Mouse (Mus musculus) hindbrain, embryonic 11.5 days (tissue): ENCODE data around the gene Ccdc183. TPM values are rescaled to one million over a fixed set of nuclear protein-coding genes. Genes with fewer than 3 reads are reported as not detected.
A peak's percentile ranks its signal among the peaks of the same experiment; 100 is the strongest.

Experiments used
- ATAC-seq: fragments of 200-750 bp; cut with Nextera tagmentation; 2 replicates; pipeline ENCODE4 v1.8.0; 2017; ENCODE audit warnings: mild to moderate bottlenecking, moderate TSS enrichment, moderate library complexity; ENCODE audit not compliant: low FRiP score
- DNase-seq: peaks from one replicate; pipeline ENCODE4 v3.0.0-alpha.2; 2015; ENCODE audit warnings: low spot score
- H3K27ac ChIP-seq: fragments of 300-500 bp; sonication (generic); 2 replicates; pipeline ENCODE4 v1.5.1; 2014; ENCODE audit warnings: mild to moderate bottlenecking, low read depth, low read length
- H3K27me3 ChIP-seq: fragments of 300-500 bp; sonication (generic); 2 replicates; pipeline ENCODE4 v1.6.1; 2014; ENCODE audit warnings: mild to moderate bottlenecking, low read length, moderate library complexity, mixed read lengths; ENCODE audit not compliant: control insufficient read depth, insufficient read depth
- H3K36me3 ChIP-seq: fragments of 300-500 bp; sonication (generic); 2 replicates; pipeline ENCODE4 v1.6.1; 2014; ENCODE audit warnings: mild to moderate bottlenecking, low read length, moderate library complexity, mixed read lengths; ENCODE audit not compliant: control insufficient read depth, insufficient read depth
- H3K4me1 ChIP-seq: fragments of 300-500 bp; sonication (generic); replicated peaks from 2 replicates; pipeline ENCODE4 v1.6.1; 2014; ENCODE audit warnings: low read length, mixed read lengths; ENCODE audit not compliant: control insufficient read depth, insufficient read depth
- H3K4me2 ChIP-seq: fragments of 300-500 bp; sonication (generic); replicated peaks from 2 replicates; pipeline ENCODE4 v1.6.1; 2014; ENCODE audit warnings: mild to moderate bottlenecking, low read depth, low read length
- H3K4me3 ChIP-seq: fragments of 300-500 bp; sonication (generic); 2 replicates; pipeline ENCODE4 v1.5.1; 2014; ENCODE audit warnings: low read depth, low read length
- H3K9ac ChIP-seq: fragments of 300-500 bp; sonication (generic); 2 replicates; pipeline ENCODE4 v1.6.1; 2014; ENCODE audit warnings: low read depth, low read length
- H3K9me3 ChIP-seq: fragments of 300-500 bp; sonication (generic); 2 replicates; pipeline ENCODE4 v1.6.1; 2016; ENCODE audit warnings: low read length; ENCODE audit not compliant: control insufficient read depth
- WGBS: fragments of 180-500 bp; shearing (Covaris S2); extraction: QIAGEN DNeasy Blood & Tissue Kit; methylation state at CpG from one replicate; pipeline ENCODE4 v1.1.7; 2014; 5-methylcytosine and 5-hydroxymethylcytosine counted together
- polyA plus RNA-seq: library from polyadenylated mRNA; unstranded; fragments of >200 nt; fragmentation: Nextera tagmentation; extraction: Ambion mirVana; gene quantifications from 2 replicates; pipeline ENCODE4 v1.2.1, GENCODE M21; 2014

Ccdc183 gene
- polyA plus RNA-seq, 1 experiment from 2014 or later, result 0.22 TPM

DNA sequence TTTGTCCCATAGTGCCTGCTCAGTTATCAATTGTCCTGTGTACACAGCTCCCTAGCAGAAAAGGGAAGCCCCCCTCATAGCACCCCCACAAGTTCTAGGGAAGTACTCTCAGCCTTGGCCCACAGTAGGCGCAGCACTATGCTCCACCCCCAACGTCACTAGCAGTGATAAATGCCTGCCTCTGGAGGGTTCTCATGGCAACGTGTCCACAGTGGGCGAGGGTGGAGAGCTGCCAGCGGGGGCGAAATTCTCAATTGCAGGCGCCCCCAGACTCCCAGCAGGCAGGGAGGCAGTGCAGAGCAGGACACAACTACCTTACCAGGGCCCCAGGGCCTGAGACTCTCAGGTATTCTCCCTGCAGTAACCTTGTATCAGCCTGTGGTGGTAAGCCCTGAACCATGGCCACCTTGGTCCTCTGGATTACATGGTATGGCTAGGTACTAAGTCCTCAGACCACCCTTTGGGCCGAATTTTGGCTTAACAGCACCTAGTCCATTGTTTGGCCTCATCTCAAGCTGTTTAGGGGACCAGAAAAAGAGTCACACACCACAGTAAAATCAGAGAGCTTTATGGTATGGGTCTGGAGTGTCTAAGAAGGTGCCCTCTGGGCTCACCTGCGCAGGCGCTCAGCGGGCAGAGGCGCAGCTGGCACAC lies 34.9 kb downstream of the Ccdc183 start:
- no peaks in the 10 kb centered on the region for H3K9me3 ChIP-seq
- ATAC-seq (no peak), DNase-seq (no peak)
- no peak overlapping the region for H3K9ac ChIP-seq
- H3K27ac ChIP-seq, result no peak overlapping the region
- no peak overlapping the region for H3K4me2 ChIP-seq
- no peak overlapping the region for H3K4me3 ChIP-seq
- H3K36me3 ChIP-seq, result no peaks in the 10 kb centered on the region
- H3K4me1 ChIP-seq, result peaks cover 10% of the 10 kb centered on the region
- WGBS, result 59% methylated on average over 12 of the region's 12 CpGs
- H3K27me3 ChIP-seq, result peaks cover 36% of the 10 kb centered on the region

DNA sequence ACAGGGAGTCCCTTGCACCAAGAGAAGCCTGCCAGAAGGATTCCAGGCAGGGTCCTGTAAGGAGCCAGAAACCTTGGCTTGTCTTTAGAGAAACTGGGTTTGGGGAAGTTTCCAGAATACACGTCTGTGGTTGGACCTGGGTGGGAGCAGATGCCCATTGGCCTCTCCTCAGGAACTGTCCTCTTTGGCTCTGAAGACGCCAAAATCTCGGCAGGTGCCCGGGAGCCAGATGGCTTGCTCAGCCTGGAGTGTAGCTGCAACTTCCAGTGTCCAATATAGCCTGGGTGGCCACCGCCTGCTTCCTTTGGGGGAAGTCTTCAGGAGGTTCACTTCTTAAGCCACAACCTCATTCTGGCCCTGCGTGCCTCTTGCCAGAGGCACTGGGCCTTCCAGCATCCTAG lies 35.6 kb downstream of the Ccdc183 start:
- Histone ChIP-seq H3K4me2 (no peak overlapping the region), H3K9ac (no peak overlapping the region), H3K9me3 (no peaks in the 10 kb centered on the region), H3K4me1 (peaks cover 15% of the 10 kb centered on the region), H3K36me3 (no peaks in the 10 kb centered on the region), H3K27me3 (peaks cover 43% of the 10 kb centered on the region), H3K27ac (no peak overlapping the region), H3K4me3 (no peak overlapping the region; the same call in 1 of the 2 replicates)
- 44% methylated on average over 6 of the region's 6 CpGs for WGBS
- peak; percentile 12 for DNase-seq
- ATAC-seq, result peak; percentile 9; the same call in 1 of the 2 replicates

DNA sequence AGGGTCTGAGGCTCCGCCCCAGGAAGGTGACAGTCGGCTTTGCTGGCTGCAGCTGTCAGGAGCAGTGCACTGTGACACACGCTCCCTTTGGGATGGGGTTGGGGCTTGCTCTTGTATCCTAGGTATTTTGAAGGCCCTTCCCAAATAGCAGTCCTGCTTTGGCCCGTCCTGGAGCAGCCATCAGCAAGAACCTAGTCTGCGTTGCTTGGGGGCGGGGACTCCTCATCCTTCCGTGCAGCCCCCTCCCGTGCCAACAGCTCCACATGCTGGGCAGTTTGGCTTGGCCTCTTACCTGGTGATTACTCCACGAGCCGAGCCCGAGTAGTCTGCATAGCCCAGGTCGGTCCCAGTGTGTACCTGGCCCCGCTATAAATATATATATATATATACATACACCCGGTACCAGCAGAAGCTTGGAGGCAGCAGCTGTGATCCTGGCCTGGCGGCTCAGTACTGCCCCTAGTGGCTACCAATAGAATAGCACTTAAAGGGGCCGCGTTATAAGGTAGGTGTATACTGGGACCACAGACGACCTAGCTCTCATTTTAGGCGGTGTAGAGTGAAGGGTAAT lies 36.1 kb downstream of the Ccdc183 start, which contains the start of gene Ajm1:
Gene Ajm1, minus strand, starts transcription at position 464 of the 571 bp plus-strand sequence.
- peak; percentile 83 for DNase-seq
- H3K9ac ChIP-seq, result 0 out of 2 replicates have a peak within 1 kb of the TSS, but pooled peaks have one; percentile 3
- no peaks in the 10 kb centered on the region for H3K9me3 ChIP-seq
- no peaks in the 10 kb centered on the region for H3K36me3 ChIP-seq
- 7% methylated on average over 19 of the region's 19 CpGs for WGBS
- ATAC-seq, result peak; percentile 58
- H3K27ac ChIP-seq, result no peak within 1 kb of the TSS
- peaks cover 15% of the 10 kb centered on the region for H3K4me1 ChIP-seq
- peak within 1 kb of the TSS; percentile 19 for H3K4me3 ChIP-seq
- peak within 1 kb of the TSS; percentile 33 for H3K4me2 ChIP-seq
- peaks cover 48% of the 10 kb centered on the region for H3K27me3 ChIP-seq

DNA sequence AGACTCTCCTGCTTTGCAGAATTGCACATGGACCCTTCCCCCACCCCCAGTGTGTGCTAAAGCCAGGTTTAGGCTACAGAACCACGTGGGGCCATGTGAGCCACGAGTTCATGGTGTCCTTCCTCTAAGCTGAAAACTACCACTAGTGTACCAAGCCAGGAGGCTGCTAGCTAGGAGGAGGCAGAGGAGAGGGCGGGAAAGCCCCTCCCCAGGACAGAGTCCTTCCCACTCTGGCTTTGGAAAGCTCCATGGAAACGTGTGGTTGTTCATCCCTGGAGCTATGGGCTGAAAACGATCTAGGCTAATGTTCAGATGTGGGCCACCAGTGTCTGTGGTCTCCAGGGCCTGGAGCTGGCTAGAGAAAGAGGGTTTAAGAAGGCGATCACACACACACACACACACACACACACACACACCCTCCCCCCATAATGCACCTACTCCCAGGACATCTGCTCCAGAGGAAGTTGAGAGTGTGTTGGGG lies 36.8 kb downstream of the Ccdc183 start:
- Histone ChIP-seq H3K9me3 (no peaks in the 10 kb centered on the region), H3K4me3 (no peak overlapping the region), H3K27me3 (peaks cover 55% of the 10 kb centered on the region), H3K27ac (no peak overlapping the region), H3K4me2 (no peak overlapping the region), H3K9ac (no peak overlapping the region), H3K36me3 (no peaks in the 10 kb centered on the region), H3K4me1 (peaks cover 16% of the 10 kb centered on the region)
- peak; percentile 10 for DNase-seq
- 48% methylated on average over 6 of the region's 6 CpGs for WGBS
- ATAC-seq, result no peak

DNA sequence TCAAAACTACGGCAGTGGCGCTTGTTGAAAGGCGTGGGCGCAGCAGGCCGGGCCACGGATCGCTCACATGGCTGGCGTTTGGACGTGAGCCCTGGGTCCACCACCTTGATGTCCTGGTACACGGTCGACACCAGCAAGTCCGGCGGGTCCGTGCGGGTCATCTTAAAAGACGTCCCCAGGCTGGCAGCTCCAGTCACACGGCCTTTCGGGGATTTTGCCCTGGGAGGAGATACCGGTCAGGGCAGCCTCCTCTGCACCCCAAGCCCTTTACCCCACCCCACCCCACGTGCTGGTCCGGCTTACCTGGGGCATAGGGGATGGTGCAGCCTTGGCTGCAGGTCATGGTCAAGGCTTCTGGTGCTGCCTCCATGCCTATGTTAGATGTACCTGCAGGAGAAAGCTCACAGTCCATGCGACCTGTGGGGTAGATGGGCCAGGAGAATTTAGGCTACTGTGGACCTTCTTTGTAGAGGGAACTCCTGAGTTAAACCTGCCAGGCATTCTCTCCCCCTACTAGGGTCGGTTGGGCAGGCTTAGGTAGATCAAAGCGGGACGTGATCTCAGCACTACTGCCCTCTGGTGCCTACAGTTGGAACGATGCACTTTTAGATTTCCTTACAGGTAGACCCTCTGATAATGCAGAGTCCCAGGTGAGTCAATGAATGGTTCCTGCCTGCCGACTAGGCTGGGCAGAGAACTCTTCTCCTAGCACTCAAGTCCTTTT lies 37.6 kb downstream of the Ccdc183 start:
- peak overlapping the region; percentile 21; the same call in 1 of the 2 replicates for H3K4me2 ChIP-seq
- no peaks in the 10 kb centered on the region for H3K9me3 ChIP-seq
- H3K4me3 ChIP-seq, result peak overlapping the region; percentile 8; the same call in 1 of the 2 replicates
- WGBS, result 10% methylated on average over 23 of the region's 27 CpGs
- no peak overlapping the region for H3K9ac ChIP-seq
- no peak for ATAC-seq
- H3K27me3 ChIP-seq, result peaks cover 56% of the 10 kb centered on the region
- DNase-seq, result peak; percentile 57
- H3K27ac ChIP-seq, result no peak overlapping the region
- H3K4me1 ChIP-seq, result peaks cover 17% of the 10 kb centered on the region
- H3K36me3 ChIP-seq, result no peaks in the 10 kb centered on the region

DNA sequence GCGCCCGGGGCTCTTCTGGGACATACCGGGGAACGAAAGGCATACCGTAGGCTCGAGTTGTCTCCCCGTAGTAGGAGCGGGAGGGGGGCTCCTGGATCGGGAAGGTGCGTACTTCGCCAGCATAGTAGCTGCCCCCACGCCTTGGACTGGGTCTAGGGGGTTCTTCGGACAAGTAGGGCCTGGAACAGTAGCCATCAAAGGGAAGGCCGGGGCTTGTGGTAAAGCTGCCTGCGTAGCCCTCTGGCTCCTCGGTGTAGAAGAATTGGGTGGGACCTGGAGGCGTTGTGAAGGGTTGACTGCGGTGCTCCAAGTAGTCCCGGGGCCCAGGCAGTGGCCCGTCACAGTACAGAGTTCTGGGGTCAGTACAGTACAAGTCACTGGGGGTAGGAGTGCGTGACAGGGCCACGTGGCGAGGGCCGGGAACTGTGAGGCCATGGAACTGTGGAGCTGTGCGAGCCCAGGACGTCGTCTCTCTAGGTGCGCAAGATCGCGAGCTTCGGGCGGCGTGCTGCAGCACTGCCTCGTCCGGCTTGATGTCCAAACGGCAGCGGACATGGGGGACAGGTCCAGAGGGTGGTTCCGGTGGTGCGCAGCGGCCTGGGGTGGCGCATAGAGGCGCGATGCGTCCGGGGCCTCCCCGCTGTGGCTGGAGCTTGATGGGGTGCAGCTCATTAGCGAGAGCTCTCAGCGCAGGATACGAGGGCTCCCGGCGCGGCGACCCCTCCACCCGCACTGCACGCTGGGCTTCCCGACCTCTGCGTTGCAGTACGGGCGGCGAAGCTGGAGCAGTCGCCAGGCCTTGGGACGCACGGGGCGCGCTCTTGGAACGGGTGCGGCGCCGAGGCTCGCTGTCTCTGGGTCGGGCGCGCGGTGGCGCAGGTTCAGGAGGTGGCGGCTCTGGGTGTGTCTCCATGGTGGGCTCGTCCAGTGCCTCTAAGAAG lies 38.4 kb downstream of the Ccdc183 start:
- Histone ChIP-seq H3K9me3 (no peaks in the 10 kb centered on the region), H3K9ac (no peak overlapping the region), H3K27ac (no peak overlapping the region), H3K4me1 (peaks cover 17% of the 10 kb centered on the region), H3K27me3 (peaks cover 56% of the 10 kb centered on the region), H3K4me3 (peak overlapping the region; percentile 30; the same call in 1 of the 2 replicates), H3K36me3 (no peaks in the 10 kb centered on the region), H3K4me2 (peak overlapping the region; percentile 21)
- 6% methylated on average over 76 of the region's 77 CpGs for WGBS
- DNase-seq, result peak; percentile 53
- ATAC-seq, result no peak

DNA sequence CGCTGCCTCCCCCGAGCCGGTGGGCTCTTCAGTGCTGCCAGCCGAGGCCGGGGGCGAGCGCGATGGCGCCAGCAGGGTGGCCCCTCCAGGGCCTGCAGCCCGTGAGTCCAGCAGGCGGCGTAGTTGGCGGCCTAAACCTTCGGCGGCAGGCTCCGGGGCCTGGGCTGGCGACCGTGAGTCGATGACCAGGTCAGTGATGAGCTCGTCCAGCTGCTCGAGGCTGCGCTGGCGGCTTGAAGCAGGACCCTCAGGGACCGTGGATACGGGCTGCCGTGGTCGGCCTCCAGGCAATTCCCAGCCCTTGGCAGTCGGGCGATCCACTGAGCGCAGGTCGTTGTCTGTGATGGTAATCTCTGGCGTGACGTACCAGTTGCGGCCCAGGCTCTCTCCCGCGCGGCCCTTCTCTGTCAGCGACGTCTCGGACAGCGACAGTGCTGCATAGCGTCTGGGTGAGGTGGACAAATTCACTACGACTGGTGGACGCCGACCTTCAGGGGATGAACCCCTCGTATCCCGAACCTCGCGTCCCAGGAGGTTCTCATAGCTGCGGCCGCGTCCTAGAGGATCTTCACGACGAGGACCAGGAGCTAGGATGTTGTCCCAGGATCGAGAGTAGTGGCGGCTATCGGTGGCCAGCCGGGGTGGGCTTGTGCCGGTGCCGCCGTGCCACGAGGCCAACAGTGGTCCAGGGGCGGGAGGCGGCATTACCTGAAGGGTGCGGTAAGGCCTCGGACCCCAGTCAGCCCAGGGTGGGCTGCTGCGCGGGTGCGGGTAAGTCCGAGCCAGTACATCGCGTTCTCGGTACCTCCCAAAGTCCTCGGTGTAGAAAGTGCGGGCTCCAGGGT lies 39.3 kb downstream of the Ccdc183 start:
- H3K27me3 ChIP-seq, result peaks cover 56% of the 10 kb centered on the region
- H3K9ac ChIP-seq, result peak overlapping the region; percentile 31; the same call in 1 of the 2 replicates
- H3K9me3 ChIP-seq, result no peaks in the 10 kb centered on the region
- H3K4me3 ChIP-seq, result peak overlapping the region; percentile 30
- no peak overlapping the region for H3K27ac ChIP-seq
- WGBS, result 7% methylated on average over 75 of the region's 75 CpGs
- H3K36me3 ChIP-seq, result no peaks in the 10 kb centered on the region
- H3K4me1 ChIP-seq, result peaks cover 24% of the 10 kb centered on the region
- DNase-seq (peak; percentile 65), ATAC-seq (no peak)
- H3K4me2 ChIP-seq, result peak overlapping the region; percentile 40
